Mouse (Mus musculus) CH12.LX (cell line): ENCODE results near the gene Cpa2.

Source experiments
- CHD1 ChIP-seq: IDR thresholded peaks from 2 replicates; pipeline ENCODE4 v1.6.1; 2012; ENCODE audit warnings: low read depth, low read length, improper control_type of control experiment, inconsistent platforms
- CHD2 ChIP-seq: IDR thresholded peaks from 2 replicates; pipeline ENCODE4 v1.6.1; 2011; ENCODE audit warnings: low read length, improper control_type of control experiment
- CTCF ChIP-seq, 2 experiments: IDR thresholded peaks in 1 of 2; conservative IDR thresholded peaks in 1 of 2; 2 replicates each; pipeline ENCODE4 v1.5.1; 2011 to 2012; ENCODE audit warnings: low read depth in 2 of 2, low read length in 2 of 2, improper control_type of control experiment in 1 of 2, inconsistent platforms in 1 of 2, mild to moderate bottlenecking in 1 of 2, moderate library complexity in 1 of 2
- GABPA ChIP-seq: IDR thresholded peaks from 2 replicates; pipeline ENCODE4 v1.6.1; 2012; ENCODE audit warnings: low read depth, low read length, improper control_type of control experiment, inconsistent platforms; ENCODE audit not compliant: insufficient replicate concordance
- JUND ChIP-seq: conservative IDR thresholded peaks from 2 replicates; pipeline ENCODE4 v1.6.1; 2011; ENCODE audit warnings: low read depth, low read length, improper control_type of control experiment
- MAZ ChIP-seq: IDR thresholded peaks from 2 replicates; pipeline ENCODE4 v1.6.1; 2012; ENCODE audit warnings: low read depth, mild to moderate bottlenecking, inconsistent platforms, low read length, improper control_type of control experiment, moderate library complexity
- MYC ChIP-seq: IDR thresholded peaks from 2 replicates; pipeline ENCODE4 v1.6.1; 2011; ENCODE audit warnings: low read depth, mild to moderate bottlenecking, improper control_type of control experiment, low read length
- NRF1 ChIP-seq: IDR thresholded peaks from 2 replicates; pipeline ENCODE4 v1.6.1; 2014; ENCODE audit warnings: low read depth, mild to moderate bottlenecking, inconsistent platforms, low read length, improper control_type of control experiment, moderate library complexity
- POLR2A ChIP-seq: IDR thresholded peaks from 2 replicates; pipeline ENCODE4 v1.6.1; 2011; ENCODE audit warnings: low read depth, mild to moderate bottlenecking, improper control_type of control experiment, low read length
- SIN3A ChIP-seq: IDR thresholded peaks from 2 replicates; pipeline ENCODE4 v1.6.1; 2012; ENCODE audit warnings: low read length, improper control_type of control experiment, inconsistent platforms
- TCF12 ChIP-seq: IDR thresholded peaks from 2 replicates; pipeline ENCODE4 v1.6.1; 2014; ENCODE audit warnings: low read depth, mild to moderate bottlenecking, inconsistent platforms, low read length, improper control_type of control experiment
- USF2 ChIP-seq: conservative IDR thresholded peaks from 2 replicates; pipeline ENCODE4 v1.6.1; 2011; ENCODE audit warnings: low read depth, low read length, improper control_type of control experiment
- ZC3H11A ChIP-seq: IDR thresholded peaks from 2 replicates; pipeline ENCODE4 v1.6.1; 2012; ENCODE audit warnings: low read depth, mild to moderate bottlenecking, inconsistent platforms, low read length, improper control_type of control experiment
- ZKSCAN1 ChIP-seq: IDR thresholded peaks from 2 replicates; pipeline ENCODE4 v1.6.1; 2012; ENCODE audit warnings: low read depth, inconsistent platforms, low read length, improper control_type of control experiment, borderline replicate concordance

DNA sequence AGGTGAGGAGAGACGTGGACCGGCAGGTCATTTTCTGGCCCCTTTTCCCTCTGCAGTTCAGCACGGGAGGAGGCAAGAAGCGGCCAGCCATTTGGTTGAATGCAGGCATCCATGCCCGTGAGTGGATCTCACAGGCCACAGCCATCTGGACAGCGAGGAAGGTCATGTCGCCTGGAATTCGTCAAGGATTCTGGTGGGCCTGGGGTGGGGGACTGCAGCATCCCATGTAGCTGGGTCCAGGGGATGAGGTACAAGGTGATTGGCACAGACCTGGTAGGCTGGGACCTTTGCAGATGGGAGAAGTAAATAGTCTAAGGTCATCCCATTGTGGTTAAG lies 39.4 kb downstream of the Cpa2 start:
- TF ChIP-seq GABPA (no peak), JUND (no peak), CTCF (conservative IDR thresholded peaks at IDR 0.05 in 1 of 2, IDR thresholded peaks at IDR 0.05 in 1 of 2; ENCODE audit: low read depth in 2 of 2, low read length in 2 of 2) (no peak), MYC (no peak), POLR2A (no peak), CHD2 (no peak), MAZ (no peak), ZC3H11A (no peak), ZKSCAN1 (no peak), SIN3A (no peak), NRF1 (no peak), USF2 (no peak), CHD1 (no peak), TCF12 (no peak)
